Mouse (Mus musculus) spleen, embryonic (tissue): Measurements from ENCODE around the gene Tex38.

Experiments used
- CTCF ChIA-PET: fragments of 350-600 bp; sonication (Branson Sonifier 250); formaldehyde crosslinking; loops from one replicate; lab custom pipeline; 2022; lab: Charles Lee

The Tex38 gene

GRCm38 (mm10) chr4:115775056-115775455 is 5.8 kb downstream of the Tex38 start:
- CTCF ChIA-PET = no interaction called here

- CTCF ChIA-PET = no interaction called here
These were observed 13.0 kb downstream of the Tex38 start for GRCm38 (mm10) chr4:115767647-115768467.

GRCm38 (mm10) chr4:115764581-115764980 is 16.2 kb downstream of the Tex38 start:
- CTCF ChIA-PET = no interaction called here

- CTCF ChIA-PET = no interaction called here
These were observed 19.6 kb downstream of the Tex38 start for GRCm38 (mm10) chr4:115761206-115761605.

GRCm38 (mm10) chr4:115754851-115755250 is 26.0 kb downstream of the Tex38 start:
- CTCF ChIA-PET = interaction anchor here (0.8 kb wide), 1 partner anchor 27 kb away, joined by 3 read pairs; no protein-coding TSS in a partner anchor

- CTCF ChIA-PET = no interaction called here
These were observed 26.7 kb downstream of the Tex38 start for GRCm38 (mm10) chr4:115754101-115754500.

- CTCF ChIA-PET = no interaction called here
These were observed 31.5 kb downstream of the Tex38 start for GRCm38 (mm10) chr4:115749336-115749735.

- CTCF ChIA-PET = no interaction called here
These were observed 32.6 kb downstream of the Tex38 start for GRCm38 (mm10) chr4:115748181-115748580.

GRCm38 (mm10) chr4:115743096-115743495 is 37.7 kb downstream of the Tex38 start:
- CTCF ChIA-PET = no interaction called here

GRCm38 (mm10) chr4:115742658-115743057 is 38.2 kb downstream of the Tex38 start:
- CTCF ChIA-PET = no interaction called here

GRCm38 (mm10) chr4:115738481-115738985 is 42.3 kb downstream of the Tex38 start:
- CTCF ChIA-PET = interaction anchor here (0.7 kb wide), 1 partner anchor 19 kb away, joined by 5 read pairs; no protein-coding TSS in a partner anchor

- CTCF ChIA-PET = interaction anchor here (0.7 kb wide), 1 partner anchor 101 kb away, joined by 6 read pairs; no protein-coding TSS in a partner anchor
These were observed 43.2 kb downstream of the Tex38 start, which contains the start of gene Efcab14 for GRCm38 (mm10) chr4:115737551-115738041. Efcab14 (plus strand) TSS chr4:115737744.

- CTCF ChIA-PET = no interaction called here
These were observed 46.0 kb downstream of the Tex38 start for GRCm38 (mm10) chr4:115734867-115735266.

- CTCF ChIA-PET = no interaction called here
These were observed 47.1 kb downstream of the Tex38 start for GRCm38 (mm10) chr4:115733746-115734145.

GRCm38 (mm10) chr4:115732223-115732818 is 48.5 kb downstream of the Tex38 start:
- CTCF ChIA-PET = interaction anchor here (0.6 to 1.9 kb wide), 3 partner anchors 40 to 221 kb away, joined by 3 to 5 read pairs (median 4); no protein-coding TSS in a partner anchor

GRCm38 (mm10) chr4:115731588-115732222 is 49.1 kb downstream of the Tex38 start:
- CTCF ChIA-PET = interaction anchor here (0.6 to 1.9 kb wide), 3 partner anchors 39 to 249 kb away, joined by 3 to 5 read pairs (median 3); no protein-coding TSS in a partner anchor
